Mouse (Mus musculus): ENCODE data around the gene Flnb. TPM values are rescaled to one million over a fixed set of nuclear protein-coding genes. Genes with fewer than 3 reads are reported as not detected.

Flnb gene
- polyA plus RNA-seq, 1 experiment = 47.4 TPM

GRCm38 (mm10) chr14:7863199-7863598 lies 45.4 kb downstream of the Flnb start:
- DNase-seq (ENCODE audit: low spot score) = no peak

DNA sequence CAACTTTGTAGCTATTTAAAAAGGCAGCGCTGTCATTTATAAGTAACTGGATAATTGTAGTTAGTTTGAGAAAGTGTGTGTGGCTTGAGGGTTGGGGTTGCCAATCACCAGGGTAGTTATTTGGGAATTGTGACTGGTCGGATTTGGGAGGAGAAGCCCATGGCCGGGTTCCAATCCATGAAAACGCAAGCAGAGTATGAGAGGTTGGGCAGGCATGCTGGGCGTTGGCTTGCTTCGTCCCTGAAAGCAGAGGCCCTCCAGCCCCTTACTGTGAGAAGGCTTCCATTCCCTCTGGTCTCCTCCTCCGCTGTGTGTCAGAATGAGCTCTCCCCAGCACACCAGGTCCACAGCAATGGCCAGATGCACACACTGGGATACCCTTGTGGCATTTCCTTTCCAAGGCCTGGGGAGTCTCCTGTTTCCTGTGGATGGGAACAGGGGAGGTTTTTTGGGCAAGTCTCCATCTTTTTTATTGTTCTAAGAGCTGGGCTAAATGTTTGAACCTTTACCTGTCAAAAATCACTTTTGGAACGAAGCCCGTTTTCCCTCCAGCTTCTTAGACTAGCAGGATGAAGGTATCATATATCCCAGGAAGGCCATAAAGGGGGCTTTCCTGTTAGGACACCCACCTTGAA lies 46.2 kb downstream of the Flnb start:
- DNase-seq (ENCODE audit: low spot score) = no peak

GRCm38 (mm10) chr14:7864506-7864899 lies 46.7 kb downstream of the Flnb start:
- no peak for DNase-seq (ENCODE audit: low spot score)

DNA sequence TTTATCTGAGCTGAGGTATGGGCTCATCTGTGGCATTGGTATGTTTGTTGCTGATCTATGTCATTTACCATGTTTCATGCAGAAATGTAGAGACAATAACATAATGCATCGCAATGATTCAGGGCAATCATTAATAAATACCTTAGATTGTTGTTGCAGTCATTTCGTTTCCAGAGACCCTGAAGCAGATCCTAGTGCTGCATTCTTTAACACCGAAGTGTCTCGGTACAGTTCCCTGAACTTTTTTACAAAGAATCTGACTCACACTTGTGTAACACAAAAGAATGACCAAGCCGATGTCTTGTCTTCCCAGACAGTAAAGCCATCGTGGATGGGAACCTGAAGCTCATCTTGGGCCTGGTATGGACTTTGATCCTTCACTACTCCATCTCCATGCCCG lies 49.5 kb downstream of the Flnb start:
- no peak for DNase-seq (ENCODE audit: low spot score)

DNA sequence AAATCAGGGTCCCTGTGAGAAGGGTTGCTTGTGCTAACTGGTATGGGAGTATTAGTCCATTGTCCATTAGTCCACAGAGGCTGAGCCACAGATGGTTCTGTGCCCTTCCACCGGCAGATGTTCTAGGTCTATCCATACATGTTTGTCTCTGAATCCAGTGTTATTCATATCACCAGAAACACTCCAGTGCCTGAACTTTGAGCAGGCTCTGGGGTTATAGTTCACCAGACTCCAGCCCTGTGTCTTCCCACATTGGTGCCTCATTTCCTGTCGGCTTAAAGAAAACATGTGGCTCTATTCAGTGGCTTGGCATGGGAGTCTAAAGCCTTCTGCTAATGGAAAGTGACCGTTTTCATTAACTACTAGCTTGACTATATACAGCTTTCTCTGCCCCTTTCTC lies 50.1 kb downstream of the Flnb start:
- no peak for DNase-seq (ENCODE audit: low spot score)

GRCm38 (mm10) chr14:7869796-7870195 lies 52.0 kb downstream of the Flnb start:
- DNase-seq (ENCODE audit: low spot score) = no peak

GRCm38 (mm10) chr14:7873552-7873951 lies 55.8 kb downstream of the Flnb start:
- no peak for DNase-seq (ENCODE audit: low spot score)

DNA sequence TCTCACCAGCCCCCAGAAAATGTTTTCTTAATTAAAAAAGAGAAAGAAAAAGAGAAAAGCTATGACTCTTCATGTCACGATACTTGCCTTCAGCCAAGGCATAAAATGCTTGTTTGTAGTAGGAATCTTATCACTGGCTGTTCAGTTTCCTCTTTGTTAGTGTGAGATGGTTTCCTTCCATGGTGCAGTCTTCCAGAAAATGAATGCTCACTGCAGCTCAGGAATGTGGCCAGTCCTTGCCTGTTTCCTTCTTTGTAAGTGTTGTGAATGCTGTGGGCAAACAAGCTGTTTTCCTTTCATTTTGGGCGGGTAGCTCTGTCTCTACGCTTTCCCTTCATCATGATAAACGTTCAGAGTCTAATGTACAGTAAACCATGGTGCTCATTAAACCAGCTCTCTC lies 56.7 kb downstream of the Flnb start:
- no peak for DNase-seq (ENCODE audit: low spot score)

DNA sequence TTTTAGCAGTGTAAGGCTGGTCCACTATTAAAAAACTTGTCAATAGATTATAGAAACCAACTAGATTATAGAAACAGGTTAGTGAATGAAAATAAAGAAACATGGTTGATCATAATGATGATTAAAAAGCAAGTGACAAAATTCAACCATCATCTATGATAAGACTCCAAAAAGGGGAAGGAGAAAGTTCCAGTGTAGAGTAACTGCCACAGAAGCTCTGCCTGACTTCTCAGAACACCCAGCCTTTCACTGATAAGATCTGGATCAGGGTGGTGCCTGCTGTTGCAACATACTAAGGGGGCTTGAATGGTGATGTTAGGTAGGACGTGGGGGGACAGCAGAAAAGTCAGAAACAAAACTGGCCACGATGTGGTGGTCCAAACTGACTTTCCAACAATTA lies 60.2 kb downstream of the Flnb start:
- no peak for DNase-seq (ENCODE audit: low spot score)

GRCm38 (mm10) chr14:7880389-7880788 lies 62.6 kb downstream of the Flnb start:
- no peak for DNase-seq (ENCODE audit: low spot score)

DNA sequence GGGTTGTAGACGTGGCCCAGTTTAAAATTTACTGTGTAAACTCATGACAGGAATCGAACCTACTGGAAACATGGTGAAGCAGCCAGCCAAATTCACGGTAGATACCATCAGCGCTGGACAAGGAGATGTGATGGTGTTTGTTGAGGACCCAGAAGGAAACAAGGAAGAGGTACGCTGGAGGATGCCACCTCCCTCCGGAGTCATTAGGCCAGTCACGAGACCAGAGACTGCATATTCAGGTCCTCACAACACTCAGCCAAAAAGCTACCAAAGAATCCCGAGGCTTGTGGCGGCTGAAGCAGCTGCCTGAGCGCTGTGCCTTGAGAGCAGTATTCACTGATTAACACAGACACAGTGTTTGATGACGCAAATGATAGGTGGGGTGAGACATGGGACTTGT lies 63.8 kb downstream of the Flnb start:
- no peak for DNase-seq (ENCODE audit: low spot score)

- DNase-seq (ENCODE audit: low spot score) = no peak
Observed at GRCm38 (mm10) chr14:7882050-7882449, 64.3 kb downstream of the Flnb start.

- DNase-seq (ENCODE audit: low spot score) = no peak
Observed at GRCm38 (mm10) chr14:7884158-7884557, 66.4 kb downstream of the Flnb start.

GRCm38 (mm10) chr14:7884841-7885240 lies 67.1 kb downstream of the Flnb start:
- DNase-seq (ENCODE audit: low spot score) = no peak

- DNase-seq (ENCODE audit: low spot score) = no peak
Observed at GRCm38 (mm10) chr14:7885540-7885939, 67.8 kb downstream of the Flnb start.

GRCm38 (mm10) chr14:7886008-7886407 lies 68.3 kb downstream of the Flnb start:
- DNase-seq (ENCODE audit: low spot score) = no peak

GRCm38 (mm10) chr14:7887171-7887570 lies 69.4 kb downstream of the Flnb start:
- DNase-seq (ENCODE audit: low spot score) = no peak

DNA sequence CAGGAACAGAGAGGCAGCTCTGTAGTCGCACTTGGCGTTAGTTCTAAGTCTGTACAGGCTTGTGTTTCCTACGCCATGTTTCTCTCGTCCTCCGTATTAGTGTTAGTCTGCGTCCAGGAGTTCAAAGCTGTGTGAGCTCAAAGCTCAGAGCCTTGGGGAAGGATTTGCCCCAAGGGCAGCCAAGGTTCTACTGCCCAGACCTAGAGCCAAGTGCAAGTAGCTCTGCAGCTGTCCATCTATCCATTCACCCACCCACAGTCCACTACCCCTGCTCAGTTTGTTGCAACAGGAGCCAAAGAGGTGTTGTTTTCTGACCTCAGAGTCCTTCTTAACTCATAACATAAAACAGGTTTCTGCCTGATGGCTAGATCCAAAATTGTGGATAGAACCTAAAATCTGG lies 70.5 kb downstream of the Flnb start:
- no peak for DNase-seq (ENCODE audit: low spot score)

DNA sequence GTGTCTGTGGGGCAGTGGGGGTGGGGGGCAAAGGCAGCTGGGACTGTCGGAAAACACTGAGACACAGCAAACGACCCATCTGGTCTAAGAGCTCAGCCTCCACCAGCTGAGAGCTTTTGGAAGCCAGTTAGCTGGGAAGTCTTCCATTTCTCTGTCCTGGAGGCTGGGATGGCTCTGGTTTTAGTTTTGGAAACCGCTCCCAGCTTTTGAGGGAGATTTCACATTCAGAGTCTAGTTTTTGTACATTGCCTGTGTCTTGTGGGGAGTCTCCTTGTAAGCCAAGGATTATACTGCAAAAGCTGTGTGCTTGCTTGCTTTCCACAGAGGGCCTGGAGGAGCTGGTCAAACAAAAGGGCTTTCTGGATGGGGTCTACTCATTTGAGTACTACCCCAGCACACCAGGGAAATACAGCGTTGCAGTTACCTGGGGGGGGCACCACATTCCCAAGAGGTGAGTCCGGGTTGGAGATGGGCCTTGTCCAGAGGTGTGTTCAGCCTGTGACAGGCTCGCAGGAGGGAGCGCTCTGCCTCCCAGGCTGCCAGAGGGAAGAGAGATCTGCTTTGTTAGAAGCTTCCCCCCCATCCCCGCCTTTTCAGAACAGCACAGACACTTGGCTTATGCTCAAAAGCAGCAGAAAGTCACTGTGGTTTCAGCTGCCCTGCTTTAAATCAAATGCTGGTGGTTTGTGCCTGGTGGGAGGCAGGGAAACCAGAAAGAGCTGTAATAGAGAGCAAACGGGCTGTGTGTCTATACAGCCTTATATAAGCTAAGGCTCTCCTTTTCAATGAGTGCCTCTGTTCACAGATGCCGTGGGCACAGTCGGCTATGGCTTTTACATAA lies 71.3 kb downstream of the Flnb start:
- DNase-seq (ENCODE audit: low spot score) = no peak

DNA sequence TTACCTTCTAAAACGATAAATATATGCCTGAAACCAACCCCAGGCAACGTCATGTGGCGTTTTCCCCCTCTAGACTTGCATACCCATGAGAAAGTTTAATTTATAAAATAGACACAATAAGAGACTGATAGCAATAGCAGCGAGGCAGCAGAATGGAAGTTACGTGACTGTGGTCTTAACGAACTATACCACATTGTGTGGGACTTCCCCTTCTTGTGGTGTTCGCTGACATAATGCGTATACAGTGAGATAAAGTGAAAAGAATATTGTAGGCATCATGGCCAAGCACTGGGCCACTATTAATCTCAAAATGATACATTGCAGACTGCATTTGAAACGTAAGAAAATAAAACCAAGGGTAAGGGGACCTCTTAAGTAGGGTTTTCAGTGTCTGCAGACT lies 72.1 kb downstream of the Flnb start:
- DNase-seq (ENCODE audit: low spot score) = no peak

DNA sequence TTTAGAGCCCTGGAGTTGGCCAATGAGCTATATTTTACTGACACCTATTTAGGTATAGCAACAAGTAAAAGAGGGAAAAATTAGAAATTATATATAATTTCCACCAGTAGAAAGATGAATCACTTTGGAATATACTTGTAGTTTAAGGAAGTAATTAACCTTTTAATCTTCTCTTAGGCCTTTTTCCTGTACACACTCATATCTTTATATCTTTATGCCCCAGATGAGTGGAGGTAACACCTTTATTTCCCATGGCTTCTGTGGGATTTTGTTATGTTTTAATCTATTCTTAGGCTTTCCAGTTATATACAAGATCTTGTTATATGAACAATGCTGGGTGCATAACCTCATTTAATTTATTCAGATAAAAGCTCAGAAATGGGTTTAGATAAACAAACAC lies 73.6 kb downstream of the Flnb start:
- no peak for DNase-seq (ENCODE audit: low spot score)

DNA sequence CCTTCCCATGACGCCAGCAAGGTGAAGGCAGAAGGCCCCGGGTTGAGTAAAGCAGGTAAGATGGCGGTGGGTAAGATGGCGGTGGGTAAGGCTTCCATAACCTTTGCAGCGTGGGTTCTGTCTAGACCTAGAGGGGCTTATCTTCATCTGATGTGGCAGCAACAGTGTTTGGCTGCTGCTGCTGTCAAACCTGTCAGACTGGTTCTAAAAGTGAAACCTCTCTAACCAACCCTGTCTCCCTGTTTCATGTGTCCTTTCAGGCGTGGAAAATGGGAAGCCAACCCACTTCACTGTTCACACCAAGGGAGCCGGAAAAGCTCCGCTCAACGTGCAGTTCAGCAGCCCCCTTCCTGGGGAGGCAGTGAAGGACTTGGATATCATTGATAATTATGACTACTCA lies 78.4 kb downstream of the Flnb start:
- no peak for DNase-seq (ENCODE audit: low spot score)

GRCm38 (mm10) chr14:7896699-7897098 lies 78.9 kb downstream of the Flnb start:
- DNase-seq (ENCODE audit: low spot score) = no peak

GRCm38 (mm10) chr14:7899986-7900385 lies 82.2 kb downstream of the Flnb start:
- DNase-seq (ENCODE audit: low spot score) = no peak

Data from urinary bladder, adult 2 months (tissue).